Mouse (Mus musculus) C2C12 (cell line): ENCODE results near the gene Sept7. TPM values are rescaled to one million over a fixed set of nuclear protein-coding genes. Genes with fewer than 3 reads are reported as not detected.
A peak's percentile ranks its signal among the peaks of the same experiment; 100 is the strongest.
"Not testable (repeated sequence)": the region's sequence is repeated elsewhere in the genome, so short reads cannot be mapped to it uniquely, and the experiment has no call there.

Experiments
- H3K27me3 ChIP-seq: one replicate; pipeline ENCODE4 v1.6.1; 2011; ENCODE audit not compliant: control insufficient read depth, insufficient read depth, insufficient read length
- H3K36me3 ChIP-seq: one replicate; pipeline ENCODE4 v1.6.1; 2011; ENCODE audit not compliant: control insufficient read depth, insufficient read depth
- H3K4me3 ChIP-seq: one replicate; pipeline ENCODE4 v1.5.1; 2011; ENCODE audit warnings: mild to moderate bottlenecking, control low read depth; ENCODE audit not compliant: poor library complexity, insufficient read depth, severe bottlenecking
- H3K79me2 ChIP-seq: one replicate; pipeline ENCODE4 v1.6.1; 2011; ENCODE audit not compliant: control insufficient read depth, insufficient read depth
- H3K79me3 ChIP-seq: one replicate; pipeline ENCODE4 v1.6.1; 2011; ENCODE audit warnings: low read depth, control low read depth
- H3ac ChIP-seq: one replicate; pipeline ENCODE3; 2011; ENCODE audit warnings: low read depth; ENCODE audit not compliant: control insufficient read depth, insufficient read length
- CEBPB ChIP-seq: IDR thresholded peaks from one replicate; pipeline ENCODE4 v1.6.1; 2011; ENCODE audit warnings: low read depth, mild to moderate bottlenecking, control low read depth, moderate library complexity
- CTCF ChIP-seq: IDR thresholded peaks from one replicate; pipeline ENCODE4 v1.5.1; 2011; ENCODE audit not compliant: control insufficient read depth, insufficient read depth, insufficient read length
- FOSL1 ChIP-seq: IDR thresholded peaks from one replicate; pipeline ENCODE4 v1.8.0; 2011; ENCODE audit warnings: mild to moderate bottlenecking, low read length; ENCODE audit not compliant: poor library complexity, insufficient read depth, severe bottlenecking
- MAX ChIP-seq: IDR thresholded peaks from one replicate; pipeline ENCODE4 v1.6.1; 2011; ENCODE audit warnings: mild to moderate bottlenecking, control low read depth
- MYOD1 ChIP-seq: IDR thresholded peaks from one replicate; pipeline ENCODE4 v1.6.1; 2011; ENCODE audit warnings: low read depth; ENCODE audit not compliant: control insufficient read depth, insufficient read length
- MYOG ChIP-seq: IDR thresholded peaks from one replicate; pipeline ENCODE4 v1.6.1; 2011; ENCODE audit not compliant: control insufficient read depth, insufficient read length; ENCODE audit errors: extremely low read depth
- USF1 ChIP-seq: IDR thresholded peaks from one replicate; pipeline ENCODE4 v1.6.1; 2011; ENCODE audit warnings: low read depth, mild to moderate bottlenecking, control low read depth, moderate library complexity
- polyA plus RNA-seq: library from polyadenylated mRNA; unstranded; fragments of >200 nt; fragmentation: generic; extraction: Trizol; gene quantifications from one replicate; pipeline ENCODE4 v1.2.1, GENCODE M21; 2012; ENCODE audit warnings: missing spikeins

Gene Sept7
- polyA plus RNA-seq, 1 experiment = 38.9 TPM

GRCm38 (mm10) chr9:25289796-25290195 lies 37.6 kb downstream of the Sept7 start:
- TF ChIP-seq CEBPB (no peak), MAX (no peak), MYOG (no peak), FOSL1 (no peak), CTCF (no peak), USF1 (no peak), MYOD1 (no peak)
- no peaks in the 10 kb centered on the region for H3K79me2 ChIP-seq
- H3K27me3 ChIP-seq = no peaks in the 10 kb centered on the region
- no peak overlapping the region for H3ac ChIP-seq
- no peak overlapping the region for H3K4me3 ChIP-seq
- H3K79me3 ChIP-seq = peaks cover 4% of the 10 kb centered on the region
- peaks cover 76% of the 10 kb centered on the region for H3K36me3 ChIP-seq

GRCm38 (mm10) chr9:25309505-25310182 lies 57.4 kb downstream of the Sept7 start:
- Histone ChIP-seq H3K36me3 (peaks cover 53% of the 10 kb centered on the region), H3K27me3 (no peaks in the 10 kb centered on the region), H3K4me3 (no peak overlapping the region), H3K79me2 (no peaks in the 10 kb centered on the region), H3K79me3 (no peaks in the 10 kb centered on the region), H3ac (no peak overlapping the region)
- TF ChIP-seq CEBPB (no peak), CTCF (no peak), FOSL1 (no peak), USF1 (no peak), MAX (no peak), MYOD1 (no peak), MYOG (no peak)

- H3K36me3 ChIP-seq = peaks cover 14% of the 10 kb centered on the region
- H3K27me3 ChIP-seq = no peaks in the 10 kb centered on the region
- H3ac ChIP-seq = no peak overlapping the region
- H3K79me3 ChIP-seq = no peaks in the 10 kb centered on the region
- no peaks in the 10 kb centered on the region for H3K79me2 ChIP-seq
- H3K4me3 ChIP-seq = no peak overlapping the region
- TF ChIP-seq MYOD1 = no peak
- no peak for TF ChIP-seq MYOG
- no peak for TF ChIP-seq CTCF
- TF ChIP-seq FOSL1 = no peak
- TF ChIP-seq USF1 = no peak
Observed at GRCm38 (mm10) chr9:25314304-25314703, 62.1 kb downstream of the Sept7 start.

DNA sequence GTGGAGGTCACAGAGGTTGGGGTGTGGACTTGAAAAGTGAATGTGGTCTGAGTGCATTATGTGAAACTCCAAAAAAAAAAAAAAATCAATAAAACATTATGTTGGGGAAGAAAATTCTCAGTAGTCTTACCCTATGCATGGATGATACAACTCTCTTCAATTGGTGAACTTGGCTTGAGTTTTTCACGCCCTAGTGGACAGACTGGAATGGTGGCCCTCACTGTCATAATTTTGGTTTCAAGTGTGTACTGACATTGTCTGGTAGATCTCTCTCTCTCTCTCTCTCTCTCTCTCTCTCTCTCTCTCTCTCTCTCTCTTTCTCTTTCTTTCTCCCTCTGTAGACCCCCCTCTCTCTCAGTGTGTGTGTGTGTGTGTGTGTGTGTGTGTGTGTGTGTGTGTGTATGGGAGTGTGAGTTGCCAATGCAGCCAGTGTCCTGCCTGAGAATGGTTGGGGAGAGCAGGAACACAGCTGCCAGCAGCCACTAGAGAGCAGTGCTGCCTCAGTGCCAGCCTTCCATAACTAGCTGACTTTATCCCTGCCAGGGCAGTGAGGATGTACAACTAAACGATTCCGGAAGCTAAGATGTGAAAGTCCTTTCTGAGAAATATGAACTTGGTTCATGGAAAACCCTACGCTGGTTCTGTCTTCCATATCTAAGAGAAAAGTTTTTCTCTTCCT lies 65.7 kb downstream of the Sept7 start:
- Histone ChIP-seq H3K79me3 (no peaks in the 10 kb centered on the region), H3K79me2 (no peaks in the 10 kb centered on the region), H3K4me3 (no peak overlapping the region), H3ac (no peak overlapping the region), H3K36me3 (no peaks in the 10 kb centered on the region), H3K27me3 (no peaks in the 10 kb centered on the region)
- peak; percentile 86 for TF ChIP-seq CTCF
- TF ChIP-seq USF1 = no peak

DNA sequence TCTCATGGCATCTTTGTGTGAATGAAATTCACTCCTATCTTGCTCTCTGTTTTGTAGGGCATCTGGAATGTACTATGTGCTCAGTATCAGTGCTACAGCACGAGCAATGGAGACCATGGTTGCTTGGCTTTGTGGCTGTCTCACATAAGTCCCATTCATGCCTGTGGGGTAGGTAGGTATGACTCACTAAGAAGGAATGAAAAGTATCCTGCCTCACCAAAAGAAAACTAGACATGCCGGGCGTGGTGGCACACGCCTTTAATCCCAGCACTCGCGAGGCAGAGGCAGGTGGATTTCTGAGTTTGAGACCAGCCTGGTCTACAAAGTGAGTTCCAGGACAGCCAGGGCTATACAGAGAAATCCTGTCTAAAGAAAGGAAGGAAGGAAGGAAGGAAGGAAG lies 67.4 kb downstream of the Sept7 start:
- not testable (repeated sequence) for H3K4me3 ChIP-seq, H3K36me3 ChIP-seq, H3K79me3 ChIP-seq, H3K79me2 ChIP-seq, H3ac ChIP-seq, H3K27me3 ChIP-seq

DNA sequence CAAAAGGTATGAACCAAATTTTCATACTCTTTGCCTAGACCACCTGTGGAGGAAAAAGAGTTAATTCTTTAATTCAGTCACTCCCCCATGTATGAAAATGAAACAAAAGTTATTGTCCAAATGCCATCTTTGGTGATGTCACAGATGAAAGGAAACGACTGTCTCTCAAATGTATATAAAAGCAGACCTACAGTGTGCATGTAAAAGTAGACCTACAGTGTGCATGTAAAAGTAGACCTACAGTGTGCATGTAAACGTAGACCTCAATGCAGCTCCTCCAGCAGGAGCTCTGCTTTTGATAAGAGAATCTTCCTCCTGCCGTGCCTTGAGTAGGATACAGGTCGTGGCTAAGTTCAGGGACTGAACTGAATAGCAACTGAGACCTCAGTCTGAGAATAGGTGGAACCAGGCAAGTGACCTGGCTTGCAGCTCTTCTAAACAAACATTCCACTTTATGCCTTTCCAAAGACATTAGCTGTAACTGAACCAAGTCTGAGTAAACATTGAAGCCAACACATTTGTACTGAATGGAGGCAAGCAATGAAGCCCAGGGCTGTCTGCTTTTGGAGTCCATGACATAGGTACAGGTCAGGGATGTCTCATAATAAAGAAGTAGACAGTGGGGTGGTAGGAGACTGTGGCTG lies 75.6 kb downstream of the Sept7 start:
- Histone ChIP-seq H3K79me2 (no peaks in the 10 kb centered on the region), H3K36me3 (no peaks in the 10 kb centered on the region), H3K27me3 (no peaks in the 10 kb centered on the region), H3K4me3 (no peak overlapping the region), H3K79me3 (no peaks in the 10 kb centered on the region), H3ac (no peak overlapping the region)
- no peak for TF ChIP-seq FOSL1
- no peak for TF ChIP-seq USF1
- no peak for TF ChIP-seq MYOD1
- TF ChIP-seq MAX = no peak
- no peak for TF ChIP-seq CEBPB
- no peak for TF ChIP-seq MYOG
- no peak for TF ChIP-seq CTCF
